Mouse (Mus musculus): ENCODE data around the gene Zfp991.
"Not testable (repeated sequence)": the region's sequence is repeated elsewhere in the genome, so short reads cannot be mapped to it uniquely, and the experiment has no call there.

- TF ChIP-seq GATA1 (IDR thresholded peaks at IDR 0.05; ENCODE audit: borderline replicate concordance, low read length); FLI1 (IDR thresholded peaks at IDR 0.05; ENCODE audit: low read length): not testable (repeated sequence)
Observed at GRCm38 (mm10) chr4:147095641-147096040, 36.2 kb upstream of the Zfp991 start.

Measured in megakaryocyte, embryonic 14.5 days (primary cell).